Mouse (Mus musculus) cerebellum, postnatal 36 days (tissue): Measurements from ENCODE around the gene Lelp1.
A peak's percentile ranks its signal among the peaks of the same experiment; 100 is the strongest.

Experiments used
- DNase-seq, 2 experiments: peaks; one replicate each; pipeline ENCODE4 v3.0.0; 2021 to 2022; ENCODE audit warnings: mixed read lengths in 2 of 2

The Lelp1 gene

GRCm38 (mm10) chr3:92142644-92143043 is at the start of gene Lelp1:
TSS of gene Lelp1 (minus strand) at chr3:92142744.
- no peak for DNase-seq

- no peak for DNase-seq
Observed at GRCm38 (mm10) chr3:92176880-92177279, 34.3 kb upstream of the Lelp1 start.

- no peak for DNase-seq
Observed at GRCm38 (mm10) chr3:92169847-92170246, 27.3 kb upstream of the Lelp1 start.

- peak in 1 of 2 experiments; percentile 7 for DNase-seq
Observed at GRCm38 (mm10) chr3:92153322-92153721, 10.8 kb upstream of the Lelp1 start.

GRCm38 (mm10) chr3:92150631-92151277 is 8.2 kb upstream of the Lelp1 start:
- DNase-seq, result peak; percentile 6 to 35

- DNase-seq, result no peak
Observed at GRCm38 (mm10) chr3:92147913-92148312, 5.4 kb upstream of the Lelp1 start.

- no peak for DNase-seq
Observed at GRCm38 (mm10) chr3:92147420-92147819, 4.9 kb upstream of the Lelp1 start.

- DNase-seq, result no peak
Observed at GRCm38 (mm10) chr3:92123847-92124246, 18.7 kb downstream of the Lelp1 start, which contains the start of gene Prr9. TSS of gene Prr9 (minus strand) at chr3:92123947.

GRCm38 (mm10) chr3:92120902-92121301 is 21.6 kb downstream of the Lelp1 start:
- DNase-seq, result no peak

GRCm38 (mm10) chr3:92117930-92118329 is 24.6 kb downstream of the Lelp1 start:
- no peak for DNase-seq

GRCm38 (mm10) chr3:92111526-92111925 is 31.0 kb downstream of the Lelp1 start:
- no peak for DNase-seq

- no peak for DNase-seq
Observed at GRCm38 (mm10) chr3:92110790-92111189, 31.8 kb downstream of the Lelp1 start.

- no peak for DNase-seq
Observed at GRCm38 (mm10) chr3:92106582-92106981, 36.0 kb downstream of the Lelp1 start.
